In the genomic region with DNA sequence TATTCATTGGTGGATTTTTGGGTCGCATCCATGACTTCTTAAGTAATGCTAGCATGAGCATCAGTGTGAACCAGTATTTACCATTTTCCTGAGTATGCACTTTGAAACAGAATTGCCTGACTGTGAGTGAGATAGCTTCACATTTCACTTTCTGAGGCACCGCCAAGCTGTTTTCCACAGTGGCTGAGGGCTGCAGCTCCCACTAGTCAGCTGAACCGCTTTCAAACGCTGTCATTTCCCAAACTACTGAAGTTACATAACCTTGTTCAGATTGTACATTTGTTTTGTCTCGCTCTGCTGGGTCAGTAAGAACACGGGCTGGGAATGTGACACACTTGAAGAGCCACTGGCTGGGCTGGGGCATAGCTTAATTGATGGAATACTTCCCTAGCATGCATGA, we compare ENCODE assay signal across 27 mouse cellular contexts. TPM values are rescaled to one million over a fixed set of nuclear protein-coding genes. Genes with fewer than 3 reads are reported as not detected.
DNase-seq lines count a peak whose midpoint lies in the region; ATAC-seq and TF ChIP-seq lines count a peak whose summit lies in the region.
"Had no signal": no experiment of that assay in that cellular context is flagged by ENCODE, and none has a peak within 500 bp of the region (broad histone marks: within the 10 kb centered on the region; RNA-seq: fewer than 3 reads in every experiment).

No protein-coding gene starts in this region.

- no peak overlapping the region for H3K4me3 ChIP-seq in forebrain, postnatal 0 days (ENCODE audit: low read depth, low read length)
- H3K4me3 ChIP-seq: forebrain, embryonic 15.5 days; hindbrain, embryonic 10.5 days; limb, embryonic 15.5 days; liver, embryonic 15.5 days; midbrain, embryonic 10.5 days had no signal

- H3K4me1 ChIP-seq in forebrain, postnatal 0 days (ENCODE audit: insufficient read depth): no peaks in the 10 kb centered on the region
- H3K4me1 ChIP-seq: forebrain, embryonic 15.5 days; hindbrain, embryonic 10.5 days; limb, embryonic 15.5 days; liver, embryonic 15.5 days; midbrain, embryonic 10.5 days had no signal

- no peaks in the 10 kb centered on the region for H3K9me3 ChIP-seq in forebrain, postnatal 0 days (ENCODE audit: low read length)
- H3K9me3 ChIP-seq: forebrain, embryonic 15.5 days; hindbrain, embryonic 10.5 days; limb, embryonic 15.5 days; liver, embryonic 15.5 days; midbrain, embryonic 10.5 days had no signal

- no peaks in the 10 kb centered on the region for H3K27me3 ChIP-seq in forebrain, postnatal 0 days (ENCODE audit: insufficient read depth, low read length)
- H3K27me3 ChIP-seq: forebrain, embryonic 15.5 days; limb, embryonic 15.5 days; liver, embryonic 15.5 days had no signal

- no peak for TF ChIP-seq CTCF in forebrain, postnatal 0 days (IDR thresholded peaks at IDR 0.05; ENCODE audit: low read depth)

- no peak overlapping the region for H3K4me2 ChIP-seq in forebrain, postnatal 0 days (ENCODE audit: low read depth)
- H3K4me2 ChIP-seq: forebrain, embryonic 15.5 days; limb, embryonic 15.5 days; liver, embryonic 15.5 days had no signal

- H3K36me3 ChIP-seq in forebrain, postnatal 0 days (ENCODE audit: insufficient read depth): no peaks in the 10 kb centered on the region
- H3K36me3 ChIP-seq: forebrain, embryonic 15.5 days; hindbrain, embryonic 10.5 days; limb, embryonic 15.5 days; liver, embryonic 15.5 days; midbrain, embryonic 10.5 days had no signal

- H3K27ac ChIP-seq in forebrain, postnatal 0 days (ENCODE audit: low read depth, low read length): no peak overlapping the region
- H3K27ac ChIP-seq: forebrain, embryonic 15.5 days; hindbrain, embryonic 10.5 days; hindbrain, postnatal 0 days; limb, embryonic 15.5 days; liver, embryonic 15.5 days; midbrain, embryonic 10.5 days had no signal

- ATAC-seq in frontal cortex, adult (ENCODE audit: low TSS enrichment): peak; percentile 82
- no peak for ATAC-seq in forebrain, postnatal 0 days
- ATAC-seq: forebrain, embryonic 15.5 days; hindbrain, postnatal 0 days; intestine, postnatal 0 days; Patski had no signal

- no peak for DNase-seq in frontal cortex, postnatal 14 days (ENCODE audit: low spot score in 2 of 2)
- peak; percentile 58 to 80 for DNase-seq in layer of hippocampus, adult 18-20 months (ENCODE audit: low spot score in 2 of 2)
- DNase-seq in layer of hippocampus, postnatal 10 days (ENCODE audit: low spot score in 2 of 2): no peak
- peak; percentile 54 for DNase-seq in right cerebral cortex, adult 18-20 months
- DNase-seq in right cerebral cortex, postnatal 10 days (ENCODE audit: low spot score in 2 of 2): no peak
- DNase-seq in forebrain, postnatal 0 days: no peak
- no peak for DNase-seq in spleen, adult 12 weeks (ENCODE audit: low spot score)
- DNase-seq: adrenal gland, postnatal 10 days; cerebellum, adult 11 months; cerebellum, postnatal 10 days; gastrocnemius, postnatal 14 days; kidney, postnatal 10 days; lung, postnatal 14 days; thymus, postnatal 36 days had no signal

- no peak overlapping the region for H3K9ac ChIP-seq in forebrain, postnatal 0 days
- H3K9ac ChIP-seq: forebrain, embryonic 15.5 days; limb, embryonic 15.5 days; liver, embryonic 15.5 days had no signal

- WGBS in forebrain, postnatal 0 days: 86% methylated on average over 6 of the region's 6 CpGs

RNA-seq across cellular contexts. Expression of a gene that starts 25.5 kb away (rescaled TPM):
- 100 to 1,000 TPM; 318 to 326 TPM for total RNA-seq in layer of hippocampus, adult 18-20 months (2021)
- 100 to 1,000 TPM; 224 to 231 TPM for total RNA-seq in layer of hippocampus, postnatal 10 days (2021)
- 130 and 140 TPM in 2 replicates for total RNA-seq in forebrain, postnatal 0 days (2014; rRNA removed)
- polyA plus RNA-seq in forebrain, postnatal 0 days (2015; fragmentation: Nextera tagmentation; extraction: Ambion mirVana): 96.1 and 110 TPM in 2 replicates

RNA-seq across cellular contexts. Expression of a gene that starts 33.5 kb away (rescaled TPM):
- under 1 TPM; 0.20 to 0.27 TPM for total RNA-seq in layer of hippocampus, adult 18-20 months (2021)
- total RNA-seq in layer of hippocampus, postnatal 10 days (2021): under 1 TPM in 1 of 2 experiments, not detected in 1; 0.11 TPM
- total RNA-seq in forebrain, postnatal 0 days (2014; rRNA removed): 0.19 TPM in 1 of 2 replicates, not detected in the other
- polyA plus RNA-seq in forebrain, postnatal 0 days (2015; fragmentation: Nextera tagmentation; extraction: Ambion mirVana): not detected in 2 replicates
- total RNA-seq: adrenal gland, postnatal 10 days; gastrocnemius, postnatal 14 days; heart, adult 8-10 months; hindbrain, postnatal 0 days had no signal
- polyA plus RNA-seq: embryonic facial prominence, embryonic 14.5 days; forebrain, embryonic 15.5 days; heart, embryonic 16.5 days; hindbrain, embryonic 10.5 days; hindbrain, postnatal 0 days; intestine, postnatal 0 days; limb, embryonic 15.5 days; liver, embryonic 15.5 days; midbrain, embryonic 10.5 days; Patski; small intestine, adult 2 months had no signal

Comparison
In these comparisons a context has a peak if more than half of its experiments do, and no peak if none do; other contexts are left out.
1. DNase-seq: peak in layer of hippocampus, adult 18-20 months (2 of 2) and right cerebral cortex, adult 18-20 months (single experiment); none in frontal cortex, postnatal 14 days (0 of 2), layer of hippocampus, postnatal 10 days (0 of 2), right cerebral cortex, postnatal 10 days (0 of 2), forebrain, postnatal 0 days (single experiment) and spleen, adult 12 weeks (single experiment).